Mouse (Mus musculus) CH12.LX (cell line): ENCODE data around the gene Micu2. TPM values are rescaled to one million over a fixed set of nuclear protein-coding genes. Genes with fewer than 3 reads are reported as not detected.

Experiments
- DNase-seq: peaks from one replicate; pipeline ENCODE4 v3.0.0-alpha.2; 2013; ENCODE audit errors: extremely low read depth
- H3K27ac ChIP-seq: 2 replicates; pipeline ENCODE4 v1.5.1; 2012; ENCODE audit warnings: low read depth, mild to moderate bottlenecking, control low read depth, moderate library complexity; ENCODE audit not compliant: insufficient read depth
- H3K27me3 ChIP-seq: replicated peaks from 2 replicates; pipeline ENCODE3; 2012; ENCODE audit warnings: inconsistent platforms
- H3K36me3 ChIP-seq, 2 experiments: replicated peaks in 1 of 2; 2 replicates each; pipeline versions ENCODE3 to v1.6.1; 2012; ENCODE audit warnings: inconsistent platforms in 1 of 2, low read length in 1 of 2, mild to moderate bottlenecking in 1 of 2, mixed read lengths in 1 of 2, moderate library complexity in 1 of 2; ENCODE audit not compliant: control insufficient read depth in 1 of 2, insufficient read depth in 1 of 2
- H3K4me1 ChIP-seq, 2 experiments: 2 replicates each; pipeline ENCODE4 v1.6.1; 2012; ENCODE audit warnings: inconsistent platforms in 1 of 2, moderate library complexity in 1 of 2; ENCODE audit not compliant: insufficient read depth in 2 of 2, control insufficient read depth in 1 of 2
- H3K4me2 ChIP-seq: 2 replicates; pipeline ENCODE4 v1.6.1; 2012; ENCODE audit warnings: low read depth, mild to moderate bottlenecking, control low read depth; ENCODE audit not compliant: poor library complexity, insufficient read depth, severe bottlenecking
- H3K4me3 ChIP-seq, 3 experiments: fragments of 150-350 bp in 1 of 3; sonication (generic) in 1 of 3; replicated peaks in 1 of 3; 2 replicates each; pipeline versions ENCODE3 to v1.5.1; 2011 to 2012; ENCODE audit warnings: low read depth in 2 of 3, low read length in 2 of 3, mild to moderate bottlenecking in 2 of 3, moderate library complexity in 2 of 3, control low read depth in 1 of 3, improper control_type of control experiment in 1 of 3, inconsistent platforms in 1 of 3, mixed read lengths in 1 of 3; ENCODE audit not compliant: poor library complexity in 1 of 3
- H3K79me2 ChIP-seq: replicated peaks from 2 replicates; pipeline ENCODE4 v1.6.1; 2012; ENCODE audit warnings: mild to moderate bottlenecking, moderate library complexity; ENCODE audit not compliant: control insufficient read depth, poor library complexity, insufficient read depth, severe bottlenecking; ENCODE audit errors: extremely low read depth
- H3K9ac ChIP-seq: 2 replicates; pipeline ENCODE4 v1.6.1; 2012; ENCODE audit warnings: low read depth, mild to moderate bottlenecking, control low read depth, moderate library complexity; ENCODE audit not compliant: insufficient read depth
- H3K9me3 ChIP-seq: replicated peaks from 2 replicates; pipeline ENCODE3; 2012; ENCODE audit warnings: low read length, inconsistent platforms, mixed read lengths
- BHLHE40 ChIP-seq: IDR thresholded peaks from 2 replicates; pipeline ENCODE4 v1.6.1; 2011; ENCODE audit warnings: mild to moderate bottlenecking, low read depth, low read length, improper control_type of control experiment
- CHD1 ChIP-seq: IDR thresholded peaks from 2 replicates; pipeline ENCODE4 v1.6.1; 2012; ENCODE audit warnings: low read depth, low read length, improper control_type of control experiment, inconsistent platforms
- CTCF ChIP-seq, 2 experiments: IDR thresholded peaks in 1 of 2; conservative IDR thresholded peaks in 1 of 2; 2 replicates each; pipeline ENCODE4 v1.5.1; 2011 to 2012; ENCODE audit warnings: low read depth in 2 of 2, low read length in 2 of 2, improper control_type of control experiment in 1 of 2, inconsistent platforms in 1 of 2, mild to moderate bottlenecking in 1 of 2, moderate library complexity in 1 of 2
- ETS1 ChIP-seq: conservative IDR thresholded peaks from 2 replicates; pipeline ENCODE4 v1.6.1; 2012; ENCODE audit warnings: low read depth, mild to moderate bottlenecking, inconsistent platforms, low read length, improper control_type of control experiment, moderate library complexity
- GABPA ChIP-seq: IDR thresholded peaks from 2 replicates; pipeline ENCODE4 v1.6.1; 2012; ENCODE audit warnings: low read depth, low read length, improper control_type of control experiment, inconsistent platforms; ENCODE audit not compliant: insufficient replicate concordance
- IRF4 ChIP-seq: IDR thresholded peaks from 2 replicates; pipeline ENCODE4 v1.6.1; 2014; ENCODE audit warnings: low read depth, mild to moderate bottlenecking, inconsistent platforms, low read length, improper control_type of control experiment
- JUN ChIP-seq: IDR thresholded peaks from 2 replicates; pipeline ENCODE4 v1.6.1; 2011; ENCODE audit warnings: low read depth, mild to moderate bottlenecking, low read length, improper control_type of control experiment, moderate library complexity; ENCODE audit not compliant: insufficient read depth
- MAX ChIP-seq: IDR thresholded peaks from 2 replicates; pipeline ENCODE4 v1.6.1; 2011; ENCODE audit warnings: low read length, improper control_type of control experiment
- NRF1 ChIP-seq: IDR thresholded peaks from 2 replicates; pipeline ENCODE4 v1.6.1; 2014; ENCODE audit warnings: low read depth, mild to moderate bottlenecking, inconsistent platforms, low read length, improper control_type of control experiment, moderate library complexity
- POLR2A ChIP-seq: IDR thresholded peaks from 2 replicates; pipeline ENCODE4 v1.6.1; 2011; ENCODE audit warnings: low read depth, mild to moderate bottlenecking, improper control_type of control experiment, low read length
- RCOR1 ChIP-seq: conservative IDR thresholded peaks from 2 replicates; pipeline ENCODE4 v1.6.1; 2012; ENCODE audit warnings: low read depth, mild to moderate bottlenecking, inconsistent platforms, low read length, improper control_type of control experiment
- ZC3H11A ChIP-seq: IDR thresholded peaks from 2 replicates; pipeline ENCODE4 v1.6.1; 2012; ENCODE audit warnings: low read depth, mild to moderate bottlenecking, inconsistent platforms, low read length, improper control_type of control experiment
- ZMIZ1 ChIP-seq: IDR thresholded peaks from 2 replicates; pipeline ENCODE4 v1.6.1; 2012; ENCODE audit warnings: low read depth, mild to moderate bottlenecking, inconsistent platforms, low read length, improper control_type of control experiment
- dilution Hi-C: fragments of 300-500 bp; cut with MboI; formaldehyde crosslinking; loops from 2 replicates; pipeline ENCODE4 v1.14.3; 2020; ENCODE audit warnings: low sequenced_read_pairs; ENCODE audit not compliant: extremely low pct_unique_long_range_greater_than_20kb, extremely low pct_ligation_motif_present
- in situ Hi-C: fragments of 300-500 bp; cut with MboI; formaldehyde crosslinking; loops from 3 replicates; pipeline ENCODE4 v1.14.3; 2019; ENCODE audit warnings: low sequenced_read_pairs, low pct_ligation_motif_present, low pct_unique_long_range_greater_than_20kb, mixed read lengths
- polyA plus RNA-seq: library from polyadenylated mRNA; unstranded; fragments of >175 nt; gene quantifications from 2 replicates; pipeline ENCODE4 v1.2.1, GENCODE M21; 2012; ENCODE audit warnings: low read depth; ENCODE audit not compliant: insufficient read length
- total RNA-seq, 2 experiments: library from RNA; depleted of rRNA; stranded (reverse); fragments of 300-350 nt in 1 of 2; fragments of >200 nt in 1 of 2; gene quantifications; 2 replicates each; pipeline ENCODE4 v1.2.3; 2012 to 2014

Gene Micu2
- total and polyA plus RNA-seq, 3 experiments = 39.8 to 62.5 (median 52.7) TPM

GRCm38 (mm10) chr14:57968873-57969272 lies 30.2 kb downstream of the Micu2 start:
- H3K4me1 ChIP-seq = peaks cover 0 to 18% of the 10 kb centered on the region in 2 experiments; a peak in 2 of 4 replicates
- H3K36me3 ChIP-seq = peaks cover 7 to 48% of the 10 kb centered on the region in 2 experiments
- no peak overlapping the region for H3K4me2 ChIP-seq
- in situ Hi-C loops (no loop called here), dilution Hi-C loops (no loop called here)
- no peak for DNase-seq
- no peaks in the 10 kb centered on the region for H3K79me2 ChIP-seq
- no peak overlapping the region for H3K4me3 ChIP-seq
- H3K27me3 ChIP-seq = no peaks in the 10 kb centered on the region
- no peak overlapping the region for H3K9ac ChIP-seq
- no peak overlapping the region for H3K27ac ChIP-seq
- no peak for TF ChIP-seq CTCF (conservative IDR thresholded peaks at IDR 0.05 in 1 of 2, IDR thresholded peaks at IDR 0.05 in 1 of 2; ENCODE audit: low read depth in 2 of 2, low read length in 2 of 2)
- TF ChIP-seq ZMIZ1 = no peak
- no peak for TF ChIP-seq ETS1
- no peak for TF ChIP-seq IRF4
- TF ChIP-seq MAX = no peak
- no peak for TF ChIP-seq RCOR1
- H3K9me3 ChIP-seq = no peaks in the 10 kb centered on the region

- no peak for TF ChIP-seq GABPA
- no peak for TF ChIP-seq POLR2A
- no peak for TF ChIP-seq JUN
- TF ChIP-seq CTCF (conservative IDR thresholded peaks at IDR 0.05 in 1 of 2, IDR thresholded peaks at IDR 0.05 in 1 of 2; ENCODE audit: low read depth in 2 of 2, low read length in 2 of 2) = no peak
- TF ChIP-seq NRF1 = no peak
- no peak for TF ChIP-seq MAX
- TF ChIP-seq ZC3H11A = no peak
- no peak for TF ChIP-seq BHLHE40
- no peak for TF ChIP-seq CHD1
- dilution Hi-C loops = no loop called here
- Histone ChIP-seq H3K27ac (no peak overlapping the region), H3K9me3 (no peaks in the 10 kb centered on the region), H3K4me1 (peaks cover 0 to 10% of the 10 kb centered on the region in 2 experiments; a peak in 2 of 4 replicates), H3K36me3 (peaks cover 7 to 58% of the 10 kb centered on the region in 2 experiments), H3K4me2 (no peak overlapping the region), H3K4me3 (no peak overlapping the region), H3K9ac (no peak overlapping the region), H3K79me2 (no peaks in the 10 kb centered on the region), H3K27me3 (no peaks in the 10 kb centered on the region)
- no peak for DNase-seq
- in situ Hi-C loops = no loop called here
Measured at GRCm38 (mm10) chr14:57967080-57967797, 31.8 kb downstream of the Micu2 start.
